Mouse (Mus musculus) liver, adult 2 months (tissue): ENCODE data around the gene Map3k5.

Experiments used
- CTCF ChIP-seq: fragments of 200-500 bp; IDR thresholded peaks from 2 replicates; pipeline ENCODE4 v1.5.1; 2011; ENCODE audit warnings: low read depth, low read length, control low read depth
- POLR2A ChIP-seq: fragments of 200-500 bp; IDR thresholded peaks from 2 replicates; pipeline ENCODE4 v1.6.1; 2011; ENCODE audit warnings: low read length, control low read depth; ENCODE audit not compliant: insufficient read depth; ENCODE audit errors: extremely low read depth

GRCm38 (mm10) chr10:20003006-20003405 lies 68.7 kb downstream of the Map3k5 start:
- no peak for TF ChIP-seq POLR2A
- TF ChIP-seq CTCF, result no peak
